Mouse (Mus musculus) forebrain, embryonic 11.5 days (tissue): ENCODE results near the gene Cdkn2a. TPM values are rescaled to one million over a fixed set of nuclear protein-coding genes. Genes with fewer than 3 reads are reported as not detected.

Source experiments
- ATAC-seq: fragments of 200-750 bp; cut with Nextera tagmentation; replicated peaks from 2 replicates; pipeline ENCODE4 v1.8.0; 2017; ENCODE audit warnings: moderate TSS enrichment; ENCODE audit not compliant: low FRiP score
- DNase-seq: peaks from one replicate; pipeline ENCODE4 v3.0.0-alpha.2; 2017; ENCODE audit warnings: low spot score
- H3K27ac ChIP-seq: fragments of 300-500 bp; sonication (generic); 2 replicates; pipeline ENCODE4 v1.5.1; 2014; ENCODE audit warnings: low read depth, low read length
- H3K27me3 ChIP-seq: fragments of 300-500 bp; sonication (generic); 2 replicates; pipeline ENCODE4 v1.6.1; 2014; ENCODE audit warnings: mild to moderate bottlenecking, low read length, mixed read lengths; ENCODE audit not compliant: control insufficient read depth, insufficient read depth
- H3K36me3 ChIP-seq: fragments of 300-500 bp; sonication (generic); 2 replicates; pipeline ENCODE4 v1.6.1; 2014; ENCODE audit warnings: mild to moderate bottlenecking, low read length, moderate library complexity, mixed read lengths; ENCODE audit not compliant: control insufficient read depth, insufficient read depth
- H3K4me1 ChIP-seq: fragments of 300-500 bp; sonication (generic); replicated peaks from 2 replicates; pipeline ENCODE4 v1.6.1; 2014; ENCODE audit warnings: low read length, mixed read lengths; ENCODE audit not compliant: control insufficient read depth, insufficient read depth
- H3K4me2 ChIP-seq: fragments of 300-500 bp; sonication (generic); 2 replicates; pipeline ENCODE4 v1.6.1; 2014; ENCODE audit warnings: low read depth, mild to moderate bottlenecking, low read length, moderate library complexity, mixed read lengths; ENCODE audit not compliant: severe bottlenecking
- H3K4me3 ChIP-seq: fragments of 300-500 bp; sonication (generic); 2 replicates; pipeline ENCODE4 v1.5.1; 2014; ENCODE audit warnings: low read depth, low read length
- H3K9ac ChIP-seq: fragments of 300-500 bp; sonication (generic); 2 replicates; pipeline ENCODE4 v1.6.1; 2014; ENCODE audit warnings: low read length
- H3K9me3 ChIP-seq: fragments of 300-500 bp; sonication (generic); 2 replicates; pipeline ENCODE4 v1.6.1; 2016; ENCODE audit warnings: low read length, mixed read lengths; ENCODE audit not compliant: control insufficient read depth
- WGBS: fragments of 180-500 bp; shearing (Covaris S2); extraction: QIAGEN DNeasy Blood & Tissue Kit; methylation state at CpG from one replicate; pipeline ENCODE4 v1.1.7; 2014; 5-methylcytosine and 5-hydroxymethylcytosine counted together
- polyA plus RNA-seq: library from polyadenylated mRNA; unstranded; fragments of >200 nt; fragmentation: Nextera tagmentation; extraction: Ambion mirVana; gene quantifications from 2 replicates; pipeline ENCODE4 v1.2.1, GENCODE M21; 2014

Cdkn2a gene
- polyA plus RNA-seq, 1 experiment from 2014 or later: not detected

GRCm38 (mm10) chr4:89285688-89286087 is 8.8 kb downstream of the Cdkn2a start:
- Histone ChIP-seq H3K4me2 (no peak overlapping the region), H3K9ac (no peak overlapping the region), H3K4me3 (no peak overlapping the region), H3K27me3 (peaks cover 77% of the 10 kb centered on the region), H3K27ac (no peak overlapping the region), H3K36me3 (no peaks in the 10 kb centered on the region), H3K9me3 (no peaks in the 10 kb centered on the region), H3K4me1 (no peaks in the 10 kb centered on the region; the same call in 1 of the 2 replicates)
- ATAC-seq: no peak
- DNase-seq: no peak
- 32% methylated on average over 7 of the region's 7 CpGs for WGBS

- H3K4me1 ChIP-seq: no peaks in the 10 kb centered on the region; the same call in 1 of the 2 replicates
- H3K4me2 ChIP-seq: no peak overlapping the region
- under 1% methylated on average over 12 of the region's 12 CpGs for WGBS
- DNase-seq: no peak
- H3K27ac ChIP-seq: no peak overlapping the region
- H3K4me3 ChIP-seq: no peak overlapping the region
- H3K9me3 ChIP-seq: no peaks in the 10 kb centered on the region
- H3K27me3 ChIP-seq: peaks cover 75% of the 10 kb centered on the region
- no peak overlapping the region for H3K9ac ChIP-seq
- H3K36me3 ChIP-seq: no peaks in the 10 kb centered on the region
- no peak for ATAC-seq
Measured at GRCm38 (mm10) chr4:89282661-89283060, 11.8 kb downstream of the Cdkn2a start.

GRCm38 (mm10) chr4:89282036-89282566 is 12.4 kb downstream of the Cdkn2a start:
- under 1% methylated on average over 25 of the region's 25 CpGs for WGBS
- ATAC-seq (peak; percentile 86), DNase-seq (peak; percentile 75)
- H3K4me3 ChIP-seq: no peak overlapping the region
- no peak overlapping the region for H3K9ac ChIP-seq
- peak overlapping the region; percentile 24; the same call in 1 of the 2 replicates for H3K4me2 ChIP-seq
- no peaks in the 10 kb centered on the region for H3K36me3 ChIP-seq
- no peak overlapping the region for H3K27ac ChIP-seq
- no peaks in the 10 kb centered on the region for H3K9me3 ChIP-seq
- H3K4me1 ChIP-seq: no peaks in the 10 kb centered on the region; the same call in 1 of the 2 replicates
- peaks cover 76% of the 10 kb centered on the region for H3K27me3 ChIP-seq

DNA sequence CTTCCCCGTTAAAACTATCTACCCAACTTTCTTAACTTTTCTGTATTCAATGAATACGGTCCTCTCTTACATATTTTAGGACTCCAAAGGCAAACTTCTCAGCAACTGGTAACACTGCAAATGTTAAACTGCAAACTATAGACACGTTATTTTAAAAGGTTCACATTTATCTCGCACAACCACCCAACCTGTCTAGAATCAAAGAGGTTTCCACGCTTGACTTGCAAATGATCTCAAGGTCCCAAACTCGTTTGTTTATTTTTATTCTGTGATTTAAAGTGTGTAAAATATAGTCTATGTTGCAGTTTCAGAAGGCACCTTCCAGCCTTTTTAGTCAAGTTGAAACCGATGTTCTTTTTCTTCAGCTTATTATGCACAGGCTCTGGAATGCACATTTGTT is 13.2 kb downstream of the Cdkn2a start:
- Histone ChIP-seq H3K9ac (no peak overlapping the region), H3K4me1 (no peaks in the 10 kb centered on the region; the same call in 1 of the 2 replicates), H3K36me3 (no peaks in the 10 kb centered on the region), H3K9me3 (no peaks in the 10 kb centered on the region), H3K27ac (no peak overlapping the region), H3K4me3 (no peak overlapping the region), H3K4me2 (no peak overlapping the region), H3K27me3 (peaks cover 79% of the 10 kb centered on the region)
- WGBS: 4% methylated on average over 7 of the region's 7 CpGs
- ATAC-seq (no peak), DNase-seq (no peak)

GRCm38 (mm10) chr4:89279641-89280040 is 14.8 kb downstream of the Cdkn2a start:
- no peak overlapping the region for H3K9ac ChIP-seq
- H3K4me1 ChIP-seq: no peaks in the 10 kb centered on the region; the same call in 1 of the 2 replicates
- H3K27ac ChIP-seq: no peak overlapping the region
- no peak for ATAC-seq
- H3K36me3 ChIP-seq: no peaks in the 10 kb centered on the region
- no peak overlapping the region for H3K4me2 ChIP-seq
- 2% methylated on average over 2 of the region's 2 CpGs for WGBS
- no peaks in the 10 kb centered on the region for H3K9me3 ChIP-seq
- no peak overlapping the region for H3K4me3 ChIP-seq
- DNase-seq: no peak
- peaks cover 86% of the 10 kb centered on the region for H3K27me3 ChIP-seq

DNA sequence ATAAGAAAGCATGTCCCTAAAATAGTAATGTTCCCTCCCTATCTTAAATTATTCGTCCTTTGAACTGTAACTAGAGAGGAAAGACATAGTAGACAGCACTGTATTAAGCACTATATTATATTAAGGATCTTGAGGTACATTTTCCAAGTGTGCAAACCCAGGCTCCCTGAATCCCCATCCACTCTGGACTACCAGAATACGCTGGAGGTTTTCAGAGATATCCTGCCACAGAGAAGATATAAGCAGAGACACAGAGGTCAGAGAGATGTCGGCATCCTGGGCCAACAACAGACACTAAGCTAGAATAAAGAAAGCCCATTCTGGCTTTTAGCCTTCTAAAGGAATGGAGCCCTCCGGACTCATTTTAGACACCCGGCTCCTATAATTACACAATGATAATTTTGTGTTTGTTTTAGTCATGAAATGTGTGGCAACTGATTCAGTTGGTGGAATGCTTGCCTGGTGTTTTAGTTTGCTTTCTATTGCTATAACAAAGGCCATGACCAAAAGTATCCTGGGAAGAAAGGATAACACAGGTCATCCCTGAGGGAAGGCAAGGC is 17.0 kb downstream of the Cdkn2a start:
- DNase-seq (no peak), ATAC-seq (no peak)
- no peak overlapping the region for H3K27ac ChIP-seq
- H3K9ac ChIP-seq: no peak overlapping the region
- no peak overlapping the region for H3K4me3 ChIP-seq
- no peaks in the 10 kb centered on the region for H3K36me3 ChIP-seq
- no peak overlapping the region for H3K4me2 ChIP-seq
- peaks cover 88% of the 10 kb centered on the region for H3K27me3 ChIP-seq
- WGBS: 6% methylated on average over 5 of the region's 5 CpGs
- H3K4me1 ChIP-seq: peaks cover 2% of the 10 kb centered on the region; the same call in 1 of the 2 replicates
- H3K9me3 ChIP-seq: no peaks in the 10 kb centered on the region

GRCm38 (mm10) chr4:89276669-89277219 is 17.7 kb downstream of the Cdkn2a start:
- Histone ChIP-seq H3K4me3 (no peak overlapping the region), H3K27ac (no peak overlapping the region), H3K9me3 (no peaks in the 10 kb centered on the region), H3K36me3 (no peaks in the 10 kb centered on the region), H3K9ac (no peak overlapping the region), H3K4me2 (no peak overlapping the region), H3K27me3 (peaks cover 88% of the 10 kb centered on the region), H3K4me1 (peaks cover 2% of the 10 kb centered on the region; the same call in 1 of the 2 replicates)
- under 1% methylated on average over 37 of the region's 37 CpGs for WGBS
- ATAC-seq: no peak
- DNase-seq: no peak

DNA sequence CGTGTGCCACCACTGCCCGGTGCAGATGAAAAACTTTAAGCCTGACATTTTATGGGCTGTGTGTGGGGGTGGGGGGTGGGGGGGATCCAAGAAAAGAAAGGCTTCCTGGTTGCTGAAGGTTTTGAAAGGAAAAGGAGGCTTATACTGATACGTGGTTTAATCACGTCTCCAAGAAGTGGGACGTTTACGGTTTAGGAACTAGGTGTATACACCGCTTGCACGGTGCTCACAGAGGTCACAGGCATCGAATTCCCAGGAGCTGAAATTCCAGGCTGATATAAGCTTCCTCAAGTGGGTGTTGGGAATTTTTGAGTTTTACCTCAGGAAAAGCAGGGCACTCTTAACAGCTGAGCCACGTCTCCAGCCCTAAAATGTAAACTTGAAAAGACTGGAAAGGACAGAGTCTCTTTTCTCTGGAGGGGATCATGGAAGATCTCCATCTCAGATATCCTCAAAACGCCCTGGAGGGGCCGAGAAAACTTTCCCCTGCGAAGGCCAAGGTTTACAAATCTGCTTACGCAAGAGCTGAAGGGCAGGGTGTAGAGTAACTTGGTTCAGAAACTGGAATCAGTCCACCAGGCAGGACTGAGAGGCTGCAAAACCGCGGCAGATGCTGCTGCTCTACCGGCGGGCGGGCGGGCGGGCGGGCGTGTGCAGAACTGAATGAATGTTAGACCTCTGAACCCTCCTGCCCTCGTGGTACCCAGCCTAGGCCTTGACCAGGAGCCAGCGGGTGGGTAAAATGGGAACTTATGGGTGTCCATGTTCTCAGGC is 18.5 kb downstream of the Cdkn2a start:
- Histone ChIP-seq H3K9me3 (no peaks in the 10 kb centered on the region), H3K27ac (no peak overlapping the region), H3K36me3 (no peaks in the 10 kb centered on the region), H3K4me2 (no peak overlapping the region), H3K4me1 (peaks cover 2% of the 10 kb centered on the region; the same call in 1 of the 2 replicates), H3K9ac (no peak overlapping the region), H3K4me3 (no peak overlapping the region), H3K27me3 (peaks cover 86% of the 10 kb centered on the region)
- 1% methylated on average over 25 of the region's 25 CpGs for WGBS
- ATAC-seq (no peak), DNase-seq (no peak)
